Mouse (Mus musculus) activated CD4-positive, CD25-positive, alpha-beta regulatory T cell, adult 9 weeks (primary cell): ENCODE data around the gene Cxcl1. TPM values are rescaled to one million over a fixed set of nuclear protein-coding genes. Genes with fewer than 3 reads are reported as not detected.

ENCODE experiments used
- polyA plus RNA-seq: library from polyadenylated mRNA; unstranded; fragments of 100-300 nt; shearing (Covaris generic); gene quantifications from one replicate; pipeline ENCODE4 v1.2.1, GENCODE M21; 2017

Gene Cxcl1
- polyA plus RNA-seq = not detected

DNA sequence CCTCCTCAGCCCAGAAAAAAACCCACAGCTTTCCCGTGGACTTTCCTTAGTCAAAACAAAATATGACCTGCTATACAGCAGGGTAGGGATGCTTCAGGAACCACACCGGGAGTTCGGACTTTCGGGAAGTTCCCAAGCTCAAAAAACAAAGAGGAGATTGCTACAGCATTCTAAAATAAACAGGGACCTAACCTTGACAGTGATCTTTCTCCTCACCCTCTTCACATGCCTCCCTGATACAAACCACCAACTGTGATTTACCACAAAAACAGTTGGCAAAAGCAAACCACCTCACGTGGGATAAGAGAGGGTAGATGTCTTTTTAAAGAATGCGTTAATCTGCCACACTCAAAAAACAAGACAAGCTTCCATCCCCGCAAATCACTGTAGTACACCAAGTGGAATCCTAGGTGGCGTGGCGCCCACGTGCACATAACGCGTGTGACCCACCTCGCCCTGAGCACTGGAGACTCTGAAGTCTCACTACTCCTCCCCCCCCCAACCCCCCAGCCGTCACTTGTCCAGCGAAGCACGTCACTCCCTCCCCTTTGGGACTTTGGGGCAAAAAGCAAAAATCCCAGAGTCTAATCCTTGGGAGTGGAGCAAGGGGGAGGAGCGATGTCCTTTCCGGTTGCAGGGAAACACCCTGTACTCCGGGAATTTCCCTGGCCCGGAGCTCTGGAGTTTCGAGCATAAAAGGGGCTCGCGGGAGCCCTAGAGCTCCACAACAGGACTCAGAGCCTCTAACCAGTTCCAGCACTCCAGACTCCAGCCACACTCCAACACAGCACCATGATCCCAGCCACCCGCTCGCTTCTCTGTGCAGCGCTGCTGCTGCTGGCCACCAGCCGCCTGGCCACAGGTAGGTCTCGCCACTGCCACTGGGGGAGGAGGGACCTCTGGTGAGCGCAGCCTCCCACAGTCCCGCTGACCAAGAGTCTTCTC, at the start of gene Cxcl1:
Cxcl1 (plus strand) TSS at position 723 of the 945 bp plus-strand sequence.

DNA sequence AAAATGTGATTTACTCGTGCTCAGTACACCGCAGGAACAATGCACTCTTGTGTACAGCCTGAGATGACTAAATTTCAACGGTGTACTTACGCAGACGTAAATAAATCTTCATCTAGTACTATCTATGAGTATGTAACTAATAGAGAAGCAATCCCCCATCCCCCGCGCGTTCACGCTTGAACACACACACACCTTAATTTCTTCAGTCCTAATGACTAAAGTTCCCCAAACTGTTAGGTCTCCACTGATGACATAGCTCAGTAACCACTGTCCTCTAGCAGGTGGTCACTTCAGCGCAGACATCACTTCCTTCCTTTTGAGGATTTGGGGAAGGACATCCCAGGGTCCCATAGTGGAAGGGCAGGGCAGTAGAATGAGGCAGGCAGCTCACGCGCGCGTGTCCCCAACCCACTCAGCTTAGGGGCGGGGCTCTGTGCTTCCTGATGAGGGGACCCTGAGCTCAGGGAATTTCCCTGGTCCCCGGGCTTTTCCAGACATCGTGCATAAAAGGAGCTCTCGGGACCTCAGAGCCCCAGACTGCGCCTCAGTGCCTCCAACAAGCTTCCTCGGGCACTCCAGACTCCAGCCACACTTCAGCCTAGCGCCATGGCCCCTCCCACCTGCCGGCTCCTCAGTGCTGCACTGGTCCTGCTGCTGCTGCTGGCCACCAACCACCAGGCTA, 12.4 kb downstream of the Cxcl1 start, which contains the start of gene Cxcl2:
Cxcl2 (plus strand) TSS at position 533 of the 682 bp plus-strand sequence.

DNA sequence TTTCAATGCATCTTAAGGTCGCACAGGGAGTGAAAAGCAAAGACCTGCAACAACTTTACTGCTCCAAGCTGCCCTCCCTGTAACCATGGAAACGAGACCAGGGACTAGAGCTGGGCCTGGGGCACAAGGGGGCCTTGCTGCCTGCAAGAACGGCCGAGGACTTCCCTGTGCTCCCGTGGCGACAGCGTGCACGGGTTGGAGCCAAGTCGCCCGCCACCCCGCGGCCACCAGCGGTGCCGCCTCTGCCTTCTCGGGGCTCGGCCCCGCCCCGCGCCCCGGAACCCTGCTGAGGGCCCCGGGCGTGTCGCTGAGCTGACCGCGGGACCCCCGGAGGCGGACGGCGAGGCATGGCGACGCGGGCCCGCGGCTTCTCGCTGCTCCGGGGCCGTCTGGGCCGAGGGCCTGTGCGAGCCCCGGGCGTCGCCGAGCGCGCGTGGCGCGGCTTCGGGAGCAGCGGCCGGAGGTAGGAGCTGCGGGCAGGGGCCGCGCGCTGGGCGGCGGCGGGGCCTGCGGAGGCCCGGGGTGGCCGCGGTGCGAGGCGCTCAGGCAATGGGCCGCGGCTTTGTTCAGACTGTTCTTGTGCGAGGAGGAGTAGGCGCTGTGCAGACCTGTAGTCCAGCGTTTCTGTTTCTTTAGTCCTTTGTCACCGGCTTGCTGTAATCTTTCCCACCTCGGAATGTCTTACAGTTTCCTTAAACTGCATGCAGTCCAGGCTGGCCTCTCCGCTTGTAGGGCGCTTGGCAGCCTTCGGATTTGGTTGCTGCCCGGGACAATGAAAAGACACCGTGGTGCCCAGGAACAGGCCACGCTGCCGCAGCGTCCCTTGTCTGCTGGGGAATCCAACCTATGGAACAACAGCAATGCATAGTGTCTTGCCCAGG, 40.2 kb downstream of the Cxcl1 start, which contains the start of gene Mthfd2l:
Mthfd2l (plus strand) TSS at position 147 of the 881 bp plus-strand sequence.

Other genes with a start within 250 kb of the Cxcl1 start
- gene Cxcl5, start 131.9 kb upstream of the Cxcl1 start, polyA plus RNA-seq = not detected
- gene Ppbp, start 122.7 kb upstream of the Cxcl1 start, polyA plus RNA-seq = not detected
- not detected for gene Pf4, start 118.8 kb upstream of the Cxcl1 start, polyA plus RNA-seq
- 0.88 TPM for gene Cxcl3, start 105.1 kb upstream of the Cxcl1 start, polyA plus RNA-seq
- not detected for gene Cxcl15, start 96.7 kb upstream of the Cxcl1 start, polyA plus RNA-seq
- 2.1 TPM for gene Cxcl2, start 12.6 kb downstream of the Cxcl1 start, polyA plus RNA-seq
- gene Mthfd2l, start 39.9 kb downstream of the Cxcl1 start, polyA plus RNA-seq = 0.64 TPM
- not detected for gene Epgn, start 136.2 kb downstream of the Cxcl1 start, polyA plus RNA-seq
- gene Ereg, start 183.4 kb downstream of the Cxcl1 start, polyA plus RNA-seq = not detected
- gene Areg, start 248.4 kb downstream of the Cxcl1 start, polyA plus RNA-seq = 1.8 TPM